Mouse (Mus musculus) heart, embryonic 11.5 days (tissue): Measurements from ENCODE around the gene Nfe2. TPM values are rescaled to one million over a fixed set of nuclear protein-coding genes. Genes with fewer than 3 reads are reported as not detected.
"Not testable (repeated sequence)": the region's sequence is repeated elsewhere in the genome, so short reads cannot be mapped to it uniquely, and the experiment has no call there.

Source experiments
- ATAC-seq: fragments of 200-750 bp; cut with Nextera tagmentation; replicated peaks from 2 replicates; pipeline ENCODE4 v1.8.0; 2017; ENCODE audit warnings: moderate library complexity; ENCODE audit not compliant: insufficient number of reproducible peaks, low FRiP score, low TSS enrichment
- H3K27ac ChIP-seq: fragments of 300-500 bp; sonication (generic); 2 replicates; pipeline ENCODE4 v1.5.1; 2014; ENCODE audit warnings: mild to moderate bottlenecking, low read depth, low read length
- H3K27me3 ChIP-seq: fragments of 300-500 bp; sonication (generic); 2 replicates; pipeline ENCODE4 v1.6.1; 2014; ENCODE audit warnings: mild to moderate bottlenecking, low read length, mixed read lengths; ENCODE audit not compliant: control insufficient read depth, insufficient read depth
- H3K36me3 ChIP-seq: fragments of 300-500 bp; sonication (generic); 2 replicates; pipeline ENCODE4 v1.6.1; 2014; ENCODE audit warnings: mild to moderate bottlenecking, low read length, moderate library complexity, mixed read lengths; ENCODE audit not compliant: control insufficient read depth, insufficient read depth
- H3K4me1 ChIP-seq: fragments of 300-500 bp; sonication (generic); 2 replicates; pipeline ENCODE4 v1.6.1; 2014; ENCODE audit warnings: low read length; ENCODE audit not compliant: control insufficient read depth, insufficient read depth
- H3K4me2 ChIP-seq: fragments of 300-500 bp; sonication (generic); 2 replicates; pipeline ENCODE4 v1.6.1; 2014; ENCODE audit warnings: mild to moderate bottlenecking, moderate library complexity
- H3K4me3 ChIP-seq: fragments of 300-500 bp; sonication (generic); 2 replicates; pipeline ENCODE4 v1.5.1; 2014; ENCODE audit warnings: low read depth, low read length
- H3K9ac ChIP-seq: fragments of 300-500 bp; sonication (generic); 2 replicates; pipeline ENCODE4 v1.6.1; 2014; ENCODE audit warnings: mild to moderate bottlenecking, low read depth, low read length, moderate library complexity
- H3K9me3 ChIP-seq: fragments of 300-500 bp; sonication (generic); replicated peaks from 2 replicates; pipeline ENCODE4 v1.6.1; 2016; ENCODE audit warnings: low read length; ENCODE audit not compliant: control insufficient read depth
- WGBS: fragments of 180-500 bp; shearing (Covaris S2); extraction: QIAGEN DNeasy Blood & Tissue Kit; methylation state at CpG from one replicate; pipeline ENCODE4 v1.1.7; 2014; ENCODE audit not compliant: insufficient replicate concordance; 5-methylcytosine and 5-hydroxymethylcytosine counted together
- polyA plus RNA-seq: library from polyadenylated mRNA; unstranded; fragments of >200 nt; fragmentation: Nextera tagmentation; extraction: Ambion mirVana; gene quantifications from 2 replicates; pipeline ENCODE4 v1.2.1, GENCODE M21; 2014

Gene Nfe2
- polyA plus RNA-seq, 1 experiment from 2014 or later, result 24.2 TPM

DNA sequence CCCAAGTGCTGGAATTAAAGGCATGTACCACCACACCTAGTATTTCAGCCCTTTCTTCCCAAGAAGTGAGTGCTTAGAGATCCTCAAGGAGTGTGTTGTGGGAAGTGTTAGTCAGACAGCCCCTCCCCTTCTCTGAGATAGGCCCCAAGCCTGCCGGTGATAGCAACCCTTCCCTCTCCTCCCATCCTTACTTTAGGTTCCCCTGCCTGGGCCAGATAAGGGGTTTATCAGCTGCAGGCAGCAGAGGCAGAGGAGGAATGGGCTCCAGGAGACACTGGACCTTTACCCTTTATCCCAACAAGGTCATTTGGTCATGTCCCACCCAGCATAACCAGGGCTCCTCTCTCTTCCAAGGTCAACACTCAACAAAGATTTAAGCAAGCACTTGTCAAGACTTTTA is 6.6 kb downstream of the Nfe2 start:
- H3K9ac ChIP-seq, result no peak overlapping the region
- peak overlapping the region; percentile 76 for H3K27ac ChIP-seq
- peak; percentile 67 for ATAC-seq
- H3K4me1 ChIP-seq, result peaks cover 9% of the 10 kb centered on the region
- H3K4me3 ChIP-seq, result peak overlapping the region; percentile 16; the same call in 1 of the 2 replicates
- H3K36me3 ChIP-seq, result peaks cover 22% of the 10 kb centered on the region
- no peaks in the 10 kb centered on the region for H3K9me3 ChIP-seq
- H3K27me3 ChIP-seq, result no peaks in the 10 kb centered on the region
- 4% methylated on average over 1 of the region's 1 CpGs for WGBS
- peak overlapping the region; percentile 58 for H3K4me2 ChIP-seq

GRCm38 (mm10) chr15:103250195-103250740 is 7.9 kb downstream of the Nfe2 start:
- no peak for ATAC-seq
- Histone ChIP-seq H3K4me2 (peak overlapping the region; percentile 58), H3K4me3 (peak overlapping the region; percentile 16), H3K27me3 (no peaks in the 10 kb centered on the region), H3K9ac (peak overlapping the region; percentile 60), H3K4me1 (peaks cover 9% of the 10 kb centered on the region), H3K36me3 (peaks cover 32% of the 10 kb centered on the region), H3K27ac (peak overlapping the region; percentile 50), H3K9me3 (no peaks in the 10 kb centered on the region)
- 30% methylated on average over 2 of the region's 2 CpGs for WGBS

GRCm38 (mm10) chr15:103249511-103249910 is 8.7 kb downstream of the Nfe2 start:
- not testable (repeated sequence) for H3K27ac ChIP-seq, H3K4me1 ChIP-seq, H3K4me2 ChIP-seq, H3K27me3 ChIP-seq, H3K9ac ChIP-seq, H3K4me3 ChIP-seq, H3K9me3 ChIP-seq, ATAC-seq
- 88% methylated on average over 6 of the region's 6 CpGs for WGBS
- peaks cover 33% of the 10 kb centered on the region for H3K36me3 ChIP-seq

DNA sequence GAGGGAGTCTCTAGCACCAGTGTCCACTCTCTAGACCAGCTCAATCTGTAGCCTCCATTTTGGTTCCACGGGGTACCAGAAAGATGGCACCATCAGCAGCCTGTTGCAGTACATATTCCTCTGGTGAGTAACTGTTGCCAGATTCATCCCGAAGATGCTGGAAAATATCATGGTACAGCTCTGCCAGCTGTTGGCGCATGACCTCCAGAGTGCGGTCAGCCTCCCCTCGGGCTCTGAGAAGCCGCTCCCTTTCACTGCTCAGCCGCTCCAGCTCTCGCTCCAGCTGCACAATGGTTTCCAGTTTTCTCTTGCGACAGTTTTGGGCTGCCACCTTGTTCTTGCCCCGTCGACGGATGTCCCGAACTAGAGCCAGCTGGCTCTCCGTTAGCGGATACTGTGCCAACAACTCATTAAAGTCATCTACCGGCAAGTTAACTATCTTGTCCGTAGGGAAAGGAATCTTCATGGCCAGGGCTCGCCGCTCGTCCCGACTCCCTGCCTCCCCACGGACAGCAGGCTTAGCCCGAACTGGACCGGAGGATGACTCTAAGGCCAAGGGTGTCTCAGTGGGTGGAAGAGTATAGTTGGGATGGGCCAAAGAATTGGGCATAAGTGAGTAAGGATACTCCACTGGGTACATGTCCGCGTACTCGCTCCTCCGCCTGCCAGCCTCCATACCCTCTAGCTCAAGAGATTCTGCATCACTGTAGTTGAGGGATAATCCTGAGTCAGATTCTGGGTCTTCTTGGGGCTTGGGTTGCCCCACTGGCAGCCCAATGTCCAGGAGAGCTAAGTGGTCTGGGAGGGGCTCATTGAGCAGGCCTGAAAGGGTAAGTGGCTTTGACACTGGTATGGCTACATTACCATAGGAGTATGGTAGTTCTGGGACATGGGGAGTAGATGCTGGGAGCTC is 9.5 kb downstream of the Nfe2 start:
- Histone ChIP-seq H3K27ac (no peak overlapping the region), H3K4me3 (no peak overlapping the region), H3K9ac (no peak overlapping the region), H3K4me1 (peaks cover 11% of the 10 kb centered on the region), H3K27me3 (no peaks in the 10 kb centered on the region), H3K36me3 (peaks cover 33% of the 10 kb centered on the region), H3K4me2 (no peak overlapping the region), H3K9me3 (no peaks in the 10 kb centered on the region)
- no peak for ATAC-seq
- WGBS, result 84% methylated on average over 28 of the region's 28 CpGs

DNA sequence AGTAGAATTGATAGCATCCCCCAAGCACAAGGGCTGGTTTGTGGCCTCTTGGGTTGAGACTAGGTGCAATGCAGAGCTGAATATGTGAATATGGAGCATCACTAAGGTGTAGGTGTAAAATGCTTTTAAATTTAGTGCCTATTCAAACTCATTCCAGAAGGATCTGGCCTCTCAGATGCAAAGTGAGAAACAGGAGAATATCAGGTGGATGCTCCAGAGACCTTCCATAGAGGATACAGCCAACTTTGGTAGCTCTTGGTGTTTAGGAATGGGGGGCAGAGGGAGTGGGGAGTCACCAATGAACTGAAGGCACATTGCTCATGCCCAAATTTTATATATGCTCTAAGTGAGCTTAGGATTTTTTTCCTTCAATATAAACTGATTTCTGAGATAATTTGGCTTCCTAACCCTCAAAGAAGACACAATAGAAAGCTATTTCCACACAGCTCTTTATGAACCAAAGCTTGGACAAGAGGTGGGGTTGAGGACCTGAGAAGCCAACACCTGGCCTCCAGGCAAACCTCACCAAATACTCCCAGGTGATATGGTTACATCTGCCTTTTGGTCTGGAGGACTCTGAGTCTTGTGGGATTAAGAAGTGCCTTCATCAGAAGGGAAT is 10.3 kb downstream of the Nfe2 start:
- Histone ChIP-seq H3K4me2 (no peak overlapping the region), H3K27me3 (no peaks in the 10 kb centered on the region), H3K4me1 (peaks cover 19% of the 10 kb centered on the region), H3K27ac (no peak overlapping the region), H3K9me3 (no peaks in the 10 kb centered on the region), H3K36me3 (peaks cover 37% of the 10 kb centered on the region), H3K9ac (no peak overlapping the region), H3K4me3 (no peak overlapping the region)
- ATAC-seq, result no peak

DNA sequence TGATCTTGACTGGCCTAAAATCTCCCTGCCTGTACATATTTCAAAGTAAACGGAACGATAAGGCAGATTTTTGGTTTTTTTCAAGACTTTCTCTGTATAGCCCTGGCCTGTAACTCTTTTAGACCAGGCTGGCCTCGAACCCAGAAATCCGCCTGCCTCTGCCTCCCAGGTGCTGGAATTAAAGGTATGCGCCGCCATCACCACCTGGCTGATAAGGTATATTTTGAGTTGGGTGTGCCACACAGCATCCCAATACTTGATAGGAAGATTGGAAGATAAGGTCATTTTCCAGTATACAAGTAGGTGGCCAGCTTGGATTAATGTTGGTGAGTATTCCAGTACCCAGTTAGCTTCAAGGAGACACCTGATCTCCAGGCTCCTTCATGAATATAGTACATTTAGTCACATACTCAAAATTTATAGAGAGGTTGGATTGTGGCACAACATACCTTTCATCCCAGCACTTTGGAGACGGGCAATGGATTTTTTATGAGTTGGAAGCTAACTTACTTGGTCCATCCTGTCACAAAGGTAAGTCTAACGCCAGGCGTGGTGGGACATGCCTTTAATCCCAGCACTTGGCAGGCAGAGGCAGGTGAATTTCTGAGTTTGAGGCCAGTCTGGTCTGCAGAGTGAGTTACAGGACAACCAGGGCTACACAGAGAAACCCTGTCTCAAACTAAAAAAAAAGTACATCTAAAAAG is 11.0 kb downstream of the Nfe2 start:
- Histone ChIP-seq H3K27me3 (no peaks in the 10 kb centered on the region), H3K27ac (no peak overlapping the region), H3K36me3 (peaks cover 40% of the 10 kb centered on the region), H3K9ac (no peak overlapping the region), H3K4me3 (no peak overlapping the region), H3K4me2 (no peak overlapping the region), H3K9me3 (no peaks in the 10 kb centered on the region), H3K4me1 (peaks cover 25% of the 10 kb centered on the region)
- no peak for ATAC-seq
- 84% methylated on average over 9 of the region's 9 CpGs for WGBS

DNA sequence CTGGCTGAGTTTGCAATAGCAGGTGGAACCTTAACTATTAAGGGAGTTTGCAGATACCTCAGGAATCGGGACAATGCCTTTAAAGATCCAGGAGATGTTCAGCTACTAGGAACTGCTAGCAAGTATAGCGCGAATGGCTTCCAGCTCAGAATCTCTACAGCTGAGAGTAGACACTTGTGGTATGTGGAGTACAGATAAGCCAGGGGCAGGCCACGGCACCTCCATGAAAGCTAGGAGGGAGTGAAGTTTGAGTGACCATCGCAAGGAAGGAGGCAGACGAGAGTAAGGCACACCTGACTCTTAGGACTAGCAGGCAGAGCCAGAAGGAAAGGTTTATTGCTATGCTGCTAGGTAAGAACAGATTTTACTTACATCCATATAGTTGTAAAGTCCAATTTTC is 12.6 kb downstream of the Nfe2 start:
- Histone ChIP-seq H3K27me3 (no peaks in the 10 kb centered on the region), H3K4me3 (0 out of 2 replicates have a peak overlapping the region, but pooled peaks have one; percentile 3), H3K9me3 (no peaks in the 10 kb centered on the region), H3K4me2 (no peak overlapping the region), H3K27ac (no peak overlapping the region), H3K9ac (no peak overlapping the region), H3K36me3 (peaks cover 43% of the 10 kb centered on the region), H3K4me1 (peaks cover 27% of the 10 kb centered on the region)
- 33% methylated on average over 6 of the region's 6 CpGs for WGBS
- no peak for ATAC-seq

GRCm38 (mm10) chr15:103242885-103243284 is 15.3 kb downstream of the Nfe2 start:
- Histone ChIP-seq H3K9ac (peak overlapping the region; percentile 98), H3K27me3 (no peaks in the 10 kb centered on the region), H3K27ac (no peak overlapping the region; the same call in 1 of the 2 replicates), H3K4me2 (peak overlapping the region; percentile 75), H3K4me1 (peaks cover 27% of the 10 kb centered on the region), H3K36me3 (peaks cover 33% of the 10 kb centered on the region), H3K9me3 (no peaks in the 10 kb centered on the region), H3K4me3 (peak overlapping the region; percentile 88)
- no peak for ATAC-seq
- WGBS, result 70% methylated on average over 8 of the region's 8 CpGs
